Mouse (Mus musculus): Measurements from ENCODE around the gene Casp3. TPM values are rescaled to one million over a fixed set of nuclear protein-coding genes. Genes with fewer than 3 reads are reported as not detected.

The Casp3 gene
- polyA plus RNA-seq, 1 experiment, result 26.1 TPM

DNA sequence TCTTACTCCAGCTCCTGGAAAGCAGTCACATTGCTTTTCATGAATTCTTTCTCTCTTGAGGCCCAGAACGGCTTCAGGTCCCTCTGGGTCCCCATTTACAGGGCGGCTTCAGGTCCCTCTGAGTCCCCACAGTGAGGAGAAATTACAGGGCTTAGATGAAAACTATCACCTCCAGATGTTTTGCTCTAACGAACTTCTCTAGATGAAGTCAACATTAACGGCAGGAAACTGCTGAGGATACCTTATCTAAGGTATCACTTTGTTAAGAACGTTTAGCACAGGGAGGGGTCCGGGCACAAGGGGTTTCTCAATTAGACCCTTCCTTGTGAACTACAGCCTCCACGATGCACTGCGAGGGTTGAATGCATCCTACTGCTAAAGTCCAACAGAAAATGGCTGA is 1.2 kb upstream of the Casp3 start:
- 0 out of 2 replicates have a peak overlapping the region, but pooled peaks have one; percentile 38 for H3K27ac ChIP-seq (ENCODE audit: control insufficient read depth, insufficient read depth, low read depth, low read length, poor library complexity)
- peak overlapping the region; percentile 25 for H3K4me3 ChIP-seq (replicated peaks; ENCODE audit: control insufficient read depth, low read depth, low read length)
- TF ChIP-seq CTCF (IDR thresholded peaks at IDR 0.05; ENCODE audit: control insufficient read depth, insufficient read depth, low read length) (no peak), POLR2A (IDR thresholded peaks at IDR 0.05; ENCODE audit: borderline replicate concordance, control insufficient read depth, low read depth, low read length) (no peak)
- WGBS, result 47% methylated on average over 8 of the region's 8 CpGs
- no peaks in the 10 kb centered on the region for H3K4me1 ChIP-seq (ENCODE audit: control insufficient read depth, insufficient read depth, low read length)

DNA sequence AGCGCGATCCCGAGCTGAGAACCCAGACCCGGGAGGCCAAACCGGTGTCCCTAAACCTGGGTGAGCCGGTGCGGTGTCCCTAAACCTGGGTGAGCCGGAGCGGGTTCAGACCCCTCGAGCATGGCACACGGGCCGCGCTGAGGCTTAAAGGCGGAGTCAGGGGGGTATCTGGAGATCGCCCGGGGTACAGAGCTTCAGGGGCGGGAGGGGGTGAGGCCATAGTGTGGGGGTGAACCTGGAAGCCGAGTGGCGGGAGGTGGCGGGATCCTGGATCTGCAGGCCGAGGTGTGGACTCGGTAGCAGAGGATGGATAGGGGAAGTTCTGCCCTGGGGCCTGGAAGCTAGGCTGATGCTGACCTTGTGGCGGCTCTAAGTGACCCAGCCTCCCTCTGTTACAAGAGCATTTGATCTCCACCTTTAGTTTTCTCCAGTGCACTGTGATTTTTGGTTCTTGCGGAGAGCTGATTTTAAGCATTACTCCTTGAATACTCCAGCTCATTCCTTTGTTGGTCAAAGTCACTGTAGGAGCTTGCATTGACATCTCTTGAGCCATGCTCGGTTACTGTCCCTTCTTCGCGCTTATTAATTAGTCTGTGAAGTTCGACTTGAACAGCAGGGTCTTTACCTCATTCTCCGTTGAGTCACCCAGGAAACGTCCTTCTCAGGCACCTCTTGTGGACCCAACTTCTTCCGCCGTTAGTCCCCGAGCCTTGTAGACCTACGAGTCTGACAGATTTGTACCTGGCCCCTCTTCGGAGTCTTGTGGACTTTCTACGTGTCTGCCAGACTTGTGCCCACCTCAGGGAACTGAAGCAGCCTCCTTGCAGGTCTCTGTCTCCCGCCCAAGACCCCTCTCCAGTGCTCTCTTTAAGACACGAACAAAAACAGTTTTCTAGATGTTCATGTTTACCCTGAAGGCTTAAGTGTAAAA is 864 bp downstream of the Casp3 start:
- no peaks in the 10 kb centered on the region for H3K4me1 ChIP-seq (ENCODE audit: control insufficient read depth, insufficient read depth, low read length)
- peak overlapping the region; percentile 87 for H3K27ac ChIP-seq (ENCODE audit: control insufficient read depth, insufficient read depth, low read depth, low read length, poor library complexity)
- TF ChIP-seq POLR2A (IDR thresholded peaks at IDR 0.05; ENCODE audit: borderline replicate concordance, control insufficient read depth, low read depth, low read length) (no peak), CTCF (IDR thresholded peaks at IDR 0.05; ENCODE audit: control insufficient read depth, insufficient read depth, low read length) (no peak)
- under 1% methylated on average over 38 of the region's 38 CpGs for WGBS
- H3K4me3 ChIP-seq (replicated peaks; ENCODE audit: control insufficient read depth, low read depth, low read length), result peak overlapping the region; percentile 94

DNA sequence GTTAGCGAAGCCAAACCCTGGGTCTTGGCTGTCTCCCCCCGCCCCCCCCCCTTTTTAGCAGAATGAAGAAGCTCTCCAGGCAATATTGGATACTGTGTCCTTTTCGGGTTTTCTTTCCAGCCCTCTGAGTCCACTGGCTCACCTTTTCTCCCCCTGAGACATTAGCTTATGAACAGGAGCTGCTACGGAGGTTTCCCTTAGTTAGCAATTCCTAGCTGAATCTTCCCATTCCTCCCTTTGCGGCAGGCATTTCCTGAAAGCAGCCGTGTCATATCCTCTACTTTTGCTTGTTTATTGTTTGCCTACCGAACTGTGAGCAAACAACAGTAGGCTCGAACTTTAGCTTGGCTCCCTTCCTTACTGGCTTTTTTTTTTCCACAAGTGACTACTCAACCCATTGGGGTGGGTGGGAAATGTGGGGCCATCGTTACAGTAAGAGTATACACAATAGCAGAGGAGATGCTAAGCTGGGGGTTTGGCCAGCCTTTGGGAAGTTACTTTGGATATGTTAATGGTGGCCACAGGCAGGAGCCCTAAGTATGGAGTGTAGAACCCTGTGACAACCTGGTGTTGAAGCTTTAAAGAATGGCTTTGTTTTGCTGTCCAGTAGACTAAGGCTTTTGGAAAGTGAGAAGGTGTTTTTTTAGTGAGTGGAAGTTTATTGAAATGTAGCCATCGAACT is 1.7 kb downstream of the Casp3 start:
- Histone ChIP-seq H3K4me3 (replicated peaks; ENCODE audit: control insufficient read depth, low read depth, low read length) (peak overlapping the region; percentile 94), H3K27ac (ENCODE audit: control insufficient read depth, insufficient read depth, low read depth, low read length, poor library complexity) (no peak overlapping the region), H3K4me1 (ENCODE audit: control insufficient read depth, insufficient read depth, low read length) (no peaks in the 10 kb centered on the region)
- 11% methylated on average over 10 of the region's 10 CpGs for WGBS
- TF ChIP-seq CTCF (IDR thresholded peaks at IDR 0.05; ENCODE audit: control insufficient read depth, insufficient read depth, low read length), result no peak
- TF ChIP-seq POLR2A (IDR thresholded peaks at IDR 0.05; ENCODE audit: borderline replicate concordance, control insufficient read depth, low read depth, low read length), result no peak

DNA sequence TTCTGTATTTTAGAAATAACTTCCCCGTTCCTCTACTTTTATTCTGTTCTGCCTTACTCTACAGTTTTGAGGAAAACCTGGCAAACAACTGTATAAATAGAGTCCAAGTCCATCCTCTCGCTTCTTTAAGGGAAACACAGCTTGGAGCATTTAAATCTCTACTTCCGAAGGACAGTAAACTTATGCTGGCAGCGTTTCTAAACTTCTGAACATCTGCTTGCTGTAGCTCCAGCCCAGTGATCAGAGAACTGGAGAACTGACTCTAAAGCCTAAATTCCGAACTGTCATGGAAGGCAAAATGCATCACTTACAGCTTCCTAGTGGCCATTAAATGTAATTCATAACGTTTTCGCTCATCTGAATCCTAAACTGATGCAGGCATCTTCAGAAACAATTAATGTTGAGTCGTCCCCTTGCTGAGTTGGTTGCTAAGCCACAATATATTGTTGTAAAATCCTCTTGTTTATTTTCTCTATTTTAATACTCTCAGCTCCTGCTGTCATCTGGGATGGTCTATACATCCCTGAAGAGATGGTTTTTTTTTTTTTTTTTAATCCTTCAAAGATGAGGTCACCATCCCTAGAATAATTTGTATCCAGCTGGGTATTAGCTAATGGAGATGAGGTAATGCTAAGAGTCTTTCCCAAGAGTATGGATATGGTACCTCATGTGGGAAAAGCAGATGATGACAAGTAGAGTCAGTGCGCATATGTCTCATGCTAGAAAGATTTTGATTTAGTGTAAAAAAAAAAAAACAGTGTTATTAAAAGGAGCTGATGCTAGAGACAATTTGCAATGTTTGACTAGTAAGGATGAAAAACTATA is 5.6 kb downstream of the Casp3 start:
- Histone ChIP-seq H3K4me3 (replicated peaks; ENCODE audit: control insufficient read depth, low read depth, low read length) (no peak overlapping the region), H3K4me1 (ENCODE audit: control insufficient read depth, insufficient read depth, low read length) (peaks cover 3% of the 10 kb centered on the region; the same call in 1 of the 2 replicates), H3K27ac (ENCODE audit: control insufficient read depth, insufficient read depth, low read depth, low read length, poor library complexity) (no peak overlapping the region)
- 83% methylated on average over 9 of the region's 9 CpGs for WGBS
- TF ChIP-seq POLR2A (IDR thresholded peaks at IDR 0.05; ENCODE audit: borderline replicate concordance, control insufficient read depth, low read depth, low read length) (no peak), CTCF (IDR thresholded peaks at IDR 0.05; ENCODE audit: control insufficient read depth, insufficient read depth, low read length) (no peak)

DNA sequence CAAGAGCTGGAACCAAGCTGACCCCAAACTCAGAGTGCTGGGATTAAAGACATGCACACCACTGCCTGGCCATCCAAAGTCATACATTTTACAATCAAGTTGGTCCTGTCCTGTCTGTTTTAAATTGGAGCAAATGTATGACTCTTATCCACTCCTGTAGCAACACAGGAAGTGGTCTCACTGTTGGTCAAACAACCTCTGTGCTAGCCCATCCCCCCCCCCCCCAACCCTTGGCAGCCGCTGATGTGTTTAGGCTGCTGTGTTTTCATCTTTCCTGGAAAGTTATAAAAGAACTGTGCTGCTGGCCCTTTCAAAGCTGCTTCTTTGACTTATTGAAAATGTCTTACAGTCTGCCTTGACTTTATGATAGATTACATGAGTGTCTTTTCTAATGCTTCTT is 8.1 kb downstream of the Casp3 start:
- TF ChIP-seq CTCF (IDR thresholded peaks at IDR 0.05; ENCODE audit: control insufficient read depth, insufficient read depth, low read length), result no peak
- H3K27ac ChIP-seq (ENCODE audit: control insufficient read depth, insufficient read depth, low read depth, low read length, poor library complexity), result no peak overlapping the region

DNA sequence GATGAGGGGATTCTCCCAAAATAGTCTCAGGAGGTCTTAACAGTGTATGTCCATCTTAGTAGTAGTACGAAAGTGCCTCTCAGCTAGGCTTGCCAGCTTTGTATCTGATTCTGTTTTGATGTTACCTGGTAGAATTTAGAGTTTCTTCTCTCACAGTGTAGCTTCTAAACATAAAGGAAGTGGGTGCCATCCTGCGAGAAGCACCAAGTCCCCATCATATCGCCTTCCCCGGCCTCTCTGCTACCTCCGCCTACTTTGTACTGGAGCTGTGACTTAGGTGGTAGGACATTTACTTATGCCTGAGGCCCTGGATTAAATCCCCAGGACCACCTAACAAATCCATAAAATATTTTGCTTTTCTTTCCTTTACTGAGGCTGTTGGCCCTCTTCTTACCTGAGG is 9.6 kb downstream of the Casp3 start:
- peaks cover 4% of the 10 kb centered on the region; the same call in 1 of the 2 replicates for H3K4me1 ChIP-seq (ENCODE audit: control insufficient read depth, insufficient read depth, low read length)
- WGBS, result 80% methylated on average over 5 of the region's 5 CpGs
- TF ChIP-seq CTCF (IDR thresholded peaks at IDR 0.05; ENCODE audit: control insufficient read depth, insufficient read depth, low read length) (no peak), POLR2A (IDR thresholded peaks at IDR 0.05; ENCODE audit: borderline replicate concordance, control insufficient read depth, low read depth, low read length) (no peak)
- H3K27ac ChIP-seq (ENCODE audit: control insufficient read depth, insufficient read depth, low read depth, low read length, poor library complexity), result no peak overlapping the region
- H3K4me3 ChIP-seq (replicated peaks; ENCODE audit: control insufficient read depth, low read depth, low read length), result no peak overlapping the region

More for the DNA sequence above, 8.1 kb downstream of the Casp3 start:
- WGBS, result 10% methylated on average over 1 of the region's 1 CpGs
- H3K4me3 ChIP-seq (replicated peaks; ENCODE audit: control insufficient read depth, low read depth, low read length), result no peak overlapping the region
- H3K4me1 ChIP-seq (ENCODE audit: control insufficient read depth, insufficient read depth, low read length), result peaks cover 4% of the 10 kb centered on the region; the same call in 1 of the 2 replicates

DNA sequence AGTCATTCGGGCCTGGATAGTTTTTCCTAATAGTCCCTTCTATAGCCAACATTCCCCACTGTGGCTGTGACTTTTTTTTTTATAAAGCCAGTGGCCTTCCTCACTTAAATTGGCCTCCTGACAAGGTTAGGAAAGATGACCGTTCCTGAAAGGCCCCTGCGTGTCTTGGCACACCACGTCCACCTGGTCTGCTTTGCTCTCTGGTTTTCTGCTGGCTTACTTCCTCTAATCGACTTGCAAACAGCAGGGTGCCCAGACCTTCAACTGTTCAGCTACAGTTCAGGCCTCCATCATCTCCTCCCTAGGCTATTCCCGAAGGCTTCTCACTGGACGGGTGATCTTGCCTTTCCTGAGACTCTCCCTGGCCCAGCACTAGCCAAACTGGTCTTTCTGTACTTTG is 10.8 kb downstream of the Casp3 start:
- TF ChIP-seq CTCF (IDR thresholded peaks at IDR 0.05; ENCODE audit: control insufficient read depth, insufficient read depth, low read length), result no peak
- TF ChIP-seq POLR2A (IDR thresholded peaks at IDR 0.05; ENCODE audit: borderline replicate concordance, control insufficient read depth, low read depth, low read length), result no peak
- Histone ChIP-seq H3K4me1 (ENCODE audit: control insufficient read depth, insufficient read depth, low read length) (peaks cover 4% of the 10 kb centered on the region; the same call in 1 of the 2 replicates), H3K27ac (ENCODE audit: control insufficient read depth, insufficient read depth, low read depth, low read length, poor library complexity) (0 out of 2 replicates have a peak overlapping the region, but pooled peaks have one; percentile 3), H3K4me3 (replicated peaks; ENCODE audit: control insufficient read depth, low read depth, low read length) (no peak overlapping the region)
- 39% methylated on average over 7 of the region's 7 CpGs for WGBS
